Mouse (Mus musculus) myocyte (in vitro differentiated cells): Measurements from ENCODE around the gene Srsf12.

Source experiments
- CEBPB ChIP-seq: IDR thresholded peaks from 2 replicates; pipeline ENCODE4 v1.6.1; 2011; ENCODE audit warnings: mild to moderate bottlenecking, moderate library complexity; ENCODE audit not compliant: poor library complexity, insufficient read depth, severe bottlenecking
- E2F4 ChIP-seq: IDR thresholded peaks from one replicate; pipeline ENCODE4 v1.6.1; 2011; ENCODE audit warnings: mild to moderate bottlenecking, control low read depth, moderate library complexity; ENCODE audit not compliant: insufficient read depth
- MAX ChIP-seq: IDR thresholded peaks from one replicate; pipeline ENCODE4 v1.6.1; 2011; ENCODE audit warnings: low read depth, mild to moderate bottlenecking, control low read depth
- MYOG ChIP-seq, 3 experiments: IDR thresholded peaks; one replicate each; pipeline ENCODE4 v1.6.1; 2011; ENCODE audit warnings: control low read depth in 2 of 3, low read depth in 2 of 3, mild to moderate bottlenecking in 2 of 3; ENCODE audit not compliant: insufficient read length in 2 of 3, control insufficient read depth in 1 of 3, insufficient read depth in 1 of 3
- POLR2A ChIP-seq: IDR thresholded peaks from one replicate; pipeline ENCODE4 v1.6.1; 2011; ENCODE audit warnings: low read depth, mild to moderate bottlenecking, control low read depth, moderate library complexity; ENCODE audit not compliant: insufficient read length
- POLR2AphosphoS2 ChIP-seq: IDR thresholded peaks from one replicate; pipeline ENCODE4 v1.6.1; 2011; ENCODE audit warnings: low read depth, control low read depth; ENCODE audit not compliant: insufficient read length
- SRF ChIP-seq: IDR thresholded peaks from one replicate; pipeline ENCODE4 v1.6.1; 2011; ENCODE audit warnings: low read depth; ENCODE audit not compliant: control insufficient read depth, insufficient read length
- USF1 ChIP-seq: IDR thresholded peaks from one replicate; pipeline ENCODE4 v1.6.1; 2011; ENCODE audit warnings: low read depth, mild to moderate bottlenecking, control low read depth, moderate library complexity

GRCm38 (mm10) chr4:33273437-33273836 lies 64.6 kb downstream of the Srsf12 start:
- TF ChIP-seq POLR2A = no peak
- TF ChIP-seq USF1 = no peak
- TF ChIP-seq POLR2AphosphoS2 = no peak
- TF ChIP-seq MYOG (IDR thresholded peaks at IDR 0.05; ENCODE audit: control insufficient read depth in 1 of 3, insufficient read depth in 1 of 3, insufficient read length in 2 of 3, low read depth in 2 of 3) = no peak
- TF ChIP-seq E2F4 = no peak
- no peak for TF ChIP-seq CEBPB
- no peak for TF ChIP-seq MAX
- TF ChIP-seq SRF = no peak
